Mouse (Mus musculus): ENCODE data around the gene Tmem247.

DNA sequence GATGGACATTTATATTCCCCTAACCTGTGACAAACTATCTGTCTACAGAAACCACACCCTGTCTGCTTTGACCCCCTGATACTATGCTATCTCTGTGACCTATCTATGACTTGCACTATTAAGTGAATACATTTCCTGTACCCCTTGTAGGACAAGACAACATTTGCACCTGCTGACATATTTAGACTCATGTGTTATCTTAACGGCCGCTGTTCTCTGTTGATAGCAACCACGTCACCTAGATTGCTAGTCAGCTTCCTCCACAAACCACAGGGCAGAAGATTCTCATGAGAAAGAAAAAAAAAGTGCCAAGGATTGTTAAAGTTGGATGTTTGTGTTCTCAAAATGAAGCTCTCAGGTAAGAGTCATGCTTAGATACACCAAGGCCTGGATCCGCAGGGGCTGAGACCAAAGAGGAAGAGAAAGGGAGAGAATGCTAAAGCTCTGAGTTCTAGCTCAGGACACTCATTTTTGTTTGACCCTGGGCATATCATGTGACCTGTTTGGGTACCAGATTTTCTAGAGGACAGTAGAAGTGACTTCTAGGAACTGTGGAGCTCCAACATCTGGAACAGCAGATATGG, 36.6 kb upstream of the Tmem247 start:
- TF ChIP-seq E2F4 (IDR thresholded peaks at IDR 0.05; ENCODE audit: insufficient replicate concordance, low read depth, low read length) (no peak), CTCF (conservative IDR thresholded peaks at IDR 0.05 in 1 of 2, IDR thresholded peaks at IDR 0.05 in 1 of 2; ENCODE audit: low read depth in 2 of 2, low read length in 2 of 2) (no peak), POLR2A (IDR thresholded peaks at IDR 0.05; ENCODE audit: low read depth, low read length) (no peak), NELFE (IDR thresholded peaks at IDR 0.05; ENCODE audit: low read depth, low read length) (no peak), POLR2AphosphoS2 (IDR thresholded peaks at IDR 0.05; ENCODE audit: low read depth, low read length) (no peak), RCOR1 (conservative IDR thresholded peaks at IDR 0.05; ENCODE audit: low read depth, low read length) (no peak)

All from CH12.LX (cell line).